Mouse (Mus musculus): ENCODE measurements at regions not wholly inside any gene's neighbourhood (a gene's known extent, or its start where the extent isn't known, plus 50 kb on each side); places are given as distances from the start of the nearest gene placed in this dataset.

GRCm38 (mm10) chr17:83101035-83101434 lies 114.1 kb upstream of the Pkdcc start:
- no peak for TF ChIP-seq CTCF (IDR thresholded peaks at IDR 0.05; ENCODE audit: low read depth, low read length)
- no peak for TF ChIP-seq GATA1 (IDR thresholded peaks at IDR 0.05; ENCODE audit: borderline replicate concordance, low read length)
